Mouse (Mus musculus) adrenal gland, postnatal 14 days (tissue): Measurements from ENCODE around the gene H2-M10.6. TPM values are rescaled to one million over a fixed set of nuclear protein-coding genes. Genes with fewer than 3 reads are reported as not detected.

Experiments used
- DNase-seq: peaks from one replicate; pipeline ENCODE4 v3.0.0; 2021; ENCODE audit warnings: mixed read lengths
- total RNA-seq: library from RNA; stranded (reverse); gene quantifications from 2 replicates; pipeline ENCODE4 v1.2.3, GENCODE M21; 2021

H2-M10.6 gene
- total RNA-seq, 1 experiment from 2014 or later, result not detected

GRCm38 (mm10) chr17:36843696-36844095 is 31.7 kb downstream of the H2-M10.6 start:
- no peak for DNase-seq

DNA sequence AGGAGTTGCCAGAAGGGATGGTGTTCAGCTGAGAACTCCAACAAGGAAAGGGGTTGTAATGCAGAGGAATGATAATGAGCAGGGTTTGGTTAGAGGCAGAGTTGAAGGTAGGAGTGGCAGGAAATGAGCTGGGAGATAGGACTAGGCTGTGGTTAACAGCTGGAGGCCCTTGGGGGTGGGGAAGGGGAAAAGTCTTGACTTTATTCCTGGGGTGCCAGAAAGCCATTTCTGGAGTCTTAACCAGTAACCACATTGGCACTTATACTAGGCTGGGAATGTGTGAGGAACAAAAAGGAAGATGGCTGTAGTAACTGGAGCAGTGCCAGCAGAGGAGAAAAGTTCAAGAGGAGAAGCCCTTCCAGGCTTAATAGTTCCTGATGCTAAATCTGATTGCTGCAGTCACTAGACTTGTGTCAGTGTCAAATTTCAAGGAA is 32.3 kb downstream of the H2-M10.6 start:
- peak; percentile 29 for DNase-seq

GRCm38 (mm10) chr17:36844725-36845124 is 32.8 kb downstream of the H2-M10.6 start:
- DNase-seq, result peak; percentile 84

DNA sequence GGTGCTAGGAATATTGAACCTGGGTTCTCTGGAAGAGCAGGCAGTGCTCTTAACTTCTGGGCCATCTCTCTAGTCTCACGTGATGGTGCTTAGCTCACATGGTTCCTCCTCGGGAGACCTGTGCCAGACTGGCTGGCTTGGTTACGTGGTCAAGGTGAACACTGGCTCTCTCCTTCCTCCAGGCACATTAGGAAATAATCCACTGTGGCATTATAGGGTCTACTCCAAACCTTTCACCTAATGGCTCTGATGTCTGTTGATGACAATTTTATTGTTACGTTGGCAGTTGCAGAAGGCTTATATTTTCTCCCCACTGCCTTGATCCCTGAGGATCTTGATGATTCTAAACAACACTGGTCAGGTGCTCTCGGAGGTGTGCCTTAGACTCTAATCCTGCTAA is 36.9 kb downstream of the H2-M10.6 start:
- peak; percentile 31 for DNase-seq

DNA sequence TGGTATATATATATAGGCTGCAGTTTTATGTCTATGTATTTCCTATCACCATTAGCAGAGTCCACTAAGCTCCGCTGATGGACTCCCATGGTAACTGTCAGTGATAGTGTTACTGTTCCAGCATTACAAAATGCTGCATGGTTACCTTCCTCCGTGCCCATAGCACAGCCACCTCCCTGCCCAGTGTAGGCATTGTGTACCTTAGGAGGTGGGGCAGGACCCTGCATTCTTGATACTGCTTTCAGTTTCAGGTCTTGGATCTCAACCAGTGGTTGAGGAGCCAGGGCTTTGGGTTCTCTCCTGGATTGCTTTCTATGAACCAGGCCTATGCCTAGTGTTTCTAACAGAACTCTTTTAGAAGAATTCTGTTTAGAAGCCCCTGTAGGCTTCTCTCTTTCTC is 38.0 kb downstream of the H2-M10.6 start:
- DNase-seq, result no peak

DNA sequence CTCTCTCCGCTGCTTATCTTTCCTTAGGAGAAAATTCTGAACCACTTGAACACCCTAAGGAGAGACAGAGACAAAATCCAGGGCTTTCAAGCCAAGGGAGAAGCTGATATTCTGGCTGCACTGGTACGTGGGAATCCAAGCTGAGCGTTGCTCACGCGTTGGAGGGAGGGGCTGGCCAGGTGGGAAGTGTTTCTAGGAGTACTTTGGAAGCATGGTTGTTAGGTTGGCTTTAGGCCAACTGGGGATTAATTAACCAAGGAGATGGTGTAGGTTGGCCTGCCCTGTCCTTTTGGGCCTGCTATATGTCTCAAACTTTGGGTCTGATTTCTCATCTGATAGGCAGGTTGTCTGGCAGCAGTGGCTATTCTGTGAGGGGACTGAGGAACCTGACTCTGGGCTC is 39.2 kb downstream of the H2-M10.6 start:
- no peak for DNase-seq

GRCm38 (mm10) chr17:36851627-36852026 is 39.7 kb downstream of the H2-M10.6 start:
- DNase-seq, result no peak

- no peak for DNase-seq
Observed at GRCm38 (mm10) chr17:36855484-36855883, 43.5 kb downstream of the H2-M10.6 start.

DNA sequence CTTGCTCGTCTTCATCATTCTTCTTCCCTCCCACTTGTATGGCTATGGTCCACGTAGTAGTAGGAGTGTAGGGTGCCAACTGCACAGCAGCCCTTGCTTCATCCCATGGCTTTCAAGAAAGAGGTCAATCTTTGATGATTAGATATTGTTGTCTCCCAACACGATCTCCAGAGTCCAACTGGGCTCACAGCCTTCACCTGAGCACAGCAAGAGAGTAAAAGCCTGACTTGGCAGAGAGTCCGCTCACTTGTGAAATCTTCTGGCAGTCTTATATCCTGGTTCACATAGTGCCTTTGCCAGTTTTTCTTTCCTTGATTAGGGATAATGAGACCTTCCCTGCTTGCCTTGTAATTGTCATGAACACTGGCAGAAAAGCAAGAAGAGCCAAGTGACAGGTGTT is 44.3 kb downstream of the H2-M10.6 start:
- peak; percentile 51 for DNase-seq

DNA sequence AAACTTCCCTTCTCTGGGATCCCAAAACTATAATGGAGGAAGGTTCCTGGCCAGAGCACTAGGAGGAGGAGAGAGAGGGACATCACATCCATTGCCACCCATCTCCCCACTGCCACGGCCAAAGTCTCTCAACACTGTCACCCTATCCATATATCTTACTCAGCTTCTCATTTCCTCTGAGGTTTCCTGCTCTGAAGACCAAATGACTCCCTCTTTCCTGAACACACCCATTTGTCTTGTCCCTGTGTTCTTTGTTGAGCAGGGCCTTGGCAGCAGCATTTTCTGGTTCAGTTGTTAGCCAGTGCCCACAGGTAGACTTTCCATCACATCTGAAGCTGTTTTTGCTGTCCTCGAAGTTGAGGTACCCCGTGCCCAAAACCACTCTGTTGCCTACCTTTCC is 46.2 kb downstream of the H2-M10.6 start:
- DNase-seq, result no peak

DNA sequence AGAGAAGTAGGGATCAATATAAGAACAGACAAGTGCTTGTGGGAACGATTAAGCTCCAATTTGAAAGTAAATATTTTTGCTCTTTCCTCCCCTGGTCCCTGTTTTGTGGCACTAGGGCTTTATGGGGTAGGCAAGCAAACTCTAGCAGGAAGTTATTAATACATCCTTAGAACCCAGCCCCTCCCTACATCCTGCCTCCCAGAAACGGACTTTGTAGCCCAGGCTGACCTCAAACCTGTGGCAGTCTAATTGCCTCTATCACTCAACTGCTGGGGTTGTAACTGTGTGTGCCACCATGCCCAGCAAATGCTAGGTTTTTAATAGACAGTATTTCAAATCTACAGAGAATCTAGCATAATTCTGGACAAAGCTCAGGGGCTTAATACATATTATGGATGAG is 49.7 kb downstream of the H2-M10.6 start:
- DNase-seq, result no peak

Other genes starting within 250 kb of the H2-M10.6 start
- 0.30 and 1.0 TPM in 2 replicates for gene H2-M9, start 169.5 kb upstream of the H2-M10.6 start, total RNA-seq
- gene H2-M1, start 140.0 kb upstream of the H2-M10.6 start, total RNA-seq, result not detected in 2 replicates
- not detected in 2 replicates for gene H2-M10.5, start 39.3 kb upstream of the H2-M10.6 start, total RNA-seq
- gene Trim26, start 25.0 kb downstream of the H2-M10.6 start, total RNA-seq, result 45.3 and 55.8 TPM in 2 replicates
- not detected in 2 replicates for gene Trim15, start 55.0 kb downstream of the H2-M10.6 start, total RNA-seq
- gene Trim10, start 57.4 kb downstream of the H2-M10.6 start, total RNA-seq, result 1.3 and 6.7 TPM in 2 replicates
- not detected in 2 replicates for gene Trim40, start 78.0 kb downstream of the H2-M10.6 start, total RNA-seq
- gene Trim31, start 85.9 kb downstream of the H2-M10.6 start, total RNA-seq, result not detected in 2 replicates
- 0.45 and 1.1 TPM in 2 replicates for gene Rnf39, start 130.7 kb downstream of the H2-M10.6 start, total RNA-seq
- 77.1 and 81.0 TPM in 2 replicates for gene Ppp1r11, start 139.6 kb downstream of the H2-M10.6 start, total RNA-seq
- gene Znrd1, start 146.4 kb downstream of the H2-M10.6 start, total RNA-seq, result 36.5 and 39.8 TPM in 2 replicates
- gene Znrd1as, start 146.4 kb downstream of the H2-M10.6 start, total RNA-seq, result 10.6 and 10.9 TPM in 2 replicates
- gene 2410137M14Rik, start 169.1 kb downstream of the H2-M10.6 start, total RNA-seq, result not detected in 2 replicates
- gene H2-M5, start 177.4 kb downstream of the H2-M10.6 start, total RNA-seq, result 0.34 TPM in 1 of 2 replicates, not detected in the other
- gene Zfp57, start 189.0 kb downstream of the H2-M10.6 start, total RNA-seq, result 4.1 and 4.5 TPM in 2 replicates
- gene Mog, start 211.2 kb downstream of the H2-M10.6 start, total RNA-seq, result not detected in 2 replicates
- gene Gabbr1, start 233.8 kb downstream of the H2-M10.6 start, total RNA-seq, result 24.2 and 32.7 TPM in 2 replicates